Mouse (Mus musculus) frontal cortex, adult (tissue): ENCODE measurements at regions not wholly inside any gene's neighbourhood (a gene's known extent, or its start where the extent isn't known, plus 50 kb on each side); places are given as distances from the start of the nearest gene placed in this dataset.

Source experiments
- ATAC-seq: cut with Nextera tagmentation; 2 replicates; pipeline ENCODE4 v1.9.2; 2017; ENCODE audit warnings: mild to moderate bottlenecking, moderate library complexity, mixed read lengths; ENCODE audit not compliant: low TSS enrichment

DNA sequence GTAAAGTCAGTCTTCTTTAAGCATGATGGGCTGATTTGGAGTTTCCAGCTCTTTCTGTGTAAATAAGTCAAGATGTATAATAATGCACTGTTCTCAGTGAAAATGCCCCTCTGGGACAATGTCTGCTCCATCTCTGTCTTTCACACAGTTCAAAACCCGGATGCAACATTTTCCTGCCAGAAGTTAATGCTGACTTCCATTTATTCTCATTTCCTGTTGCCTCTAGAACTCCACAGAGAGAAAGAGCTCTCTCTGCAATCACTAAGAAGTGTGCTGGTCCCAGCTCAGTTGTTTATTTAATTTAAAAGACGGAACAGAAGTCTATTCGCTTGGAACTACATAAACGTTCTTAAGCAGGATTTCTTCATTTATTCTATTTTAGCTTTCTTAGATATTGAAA is 92.0 kb upstream of the Hpgd start:
- ATAC-seq = no peak

GRCm38 (mm10) chr8:56211922-56212635 is 82.3 kb upstream of the Hpgd start:
- peak; percentile 72; the same call in 1 of the 2 replicates for ATAC-seq

DNA sequence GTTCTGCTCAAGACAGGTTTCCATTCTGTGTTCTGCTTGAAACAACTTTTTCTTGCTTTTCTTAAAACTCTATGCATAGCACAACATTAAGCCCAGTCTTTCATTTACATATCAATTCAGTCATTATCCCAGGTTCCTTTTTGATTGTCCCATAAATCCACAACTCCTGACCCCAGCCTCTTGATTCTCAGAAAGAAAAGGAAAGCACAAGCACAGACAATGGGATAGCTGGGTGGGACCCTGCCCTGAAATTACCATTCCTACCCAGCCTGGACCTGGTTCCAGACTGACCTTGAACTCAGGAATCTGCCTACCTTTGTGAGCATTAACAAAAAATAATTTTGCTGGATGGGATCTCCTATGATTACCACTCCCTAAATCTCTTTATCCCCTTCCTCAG is 75.5 kb upstream of the Hpgd start:
- ATAC-seq = no peak

- no peak for ATAC-seq
These were observed 75.0 kb upstream of the Hpgd start for GRCm38 (mm10) chr8:56219391-56219790.

- no peak for ATAC-seq
These were observed 71.4 kb upstream of the Hpgd start for GRCm38 (mm10) chr8:56223010-56223409.

- ATAC-seq = no peak
These were observed 63.6 kb upstream of the Hpgd start for GRCm38 (mm10) chr8:56230645-56231330.

DNA sequence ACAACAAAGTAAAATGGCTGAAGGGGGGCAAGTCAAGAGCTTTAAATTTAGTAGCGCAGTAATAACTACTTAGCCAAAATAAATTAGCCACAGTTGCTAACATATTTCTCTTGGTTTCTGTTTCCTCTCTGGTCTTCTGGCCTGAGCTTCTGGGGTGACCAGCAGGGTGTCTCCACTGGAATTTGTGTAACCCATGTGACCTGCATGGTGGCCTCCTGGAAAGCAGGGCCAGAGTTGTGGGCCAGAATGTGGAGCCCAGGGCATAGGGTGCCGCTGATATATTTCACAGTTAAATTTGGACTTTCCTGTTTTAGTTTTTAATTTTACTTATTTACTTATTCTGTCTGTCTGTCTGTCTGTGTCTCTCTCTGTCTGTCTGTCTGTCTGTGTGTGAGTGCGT is 62.5 kb upstream of the Hpgd start:
- ATAC-seq = no peak

GRCm38 (mm10) chr8:56232552-56232951 is 61.8 kb upstream of the Hpgd start:
- ATAC-seq = no peak

DNA sequence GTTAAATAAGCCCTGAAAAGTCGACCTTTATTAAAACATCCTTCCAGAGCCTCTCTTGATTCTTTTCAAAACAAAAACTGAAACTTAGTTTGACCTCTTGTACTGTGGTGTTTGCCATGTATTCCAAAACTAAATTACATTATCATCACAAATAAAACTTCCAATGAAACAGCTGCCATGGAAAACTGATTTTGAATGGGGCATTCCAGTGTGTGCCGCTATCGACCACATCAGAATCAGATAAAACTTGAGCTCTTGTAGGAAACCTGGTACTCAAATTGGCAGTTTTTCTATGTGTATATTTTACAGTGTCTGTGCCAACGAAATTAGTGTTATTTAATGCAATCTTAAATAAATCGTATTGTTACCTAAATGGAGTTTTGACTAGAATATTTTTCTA is 60.6 kb upstream of the Hpgd start:
- ATAC-seq = no peak

GRCm38 (mm10) chr8:56234238-56234637 is 60.1 kb upstream of the Hpgd start:
- no peak for ATAC-seq

DNA sequence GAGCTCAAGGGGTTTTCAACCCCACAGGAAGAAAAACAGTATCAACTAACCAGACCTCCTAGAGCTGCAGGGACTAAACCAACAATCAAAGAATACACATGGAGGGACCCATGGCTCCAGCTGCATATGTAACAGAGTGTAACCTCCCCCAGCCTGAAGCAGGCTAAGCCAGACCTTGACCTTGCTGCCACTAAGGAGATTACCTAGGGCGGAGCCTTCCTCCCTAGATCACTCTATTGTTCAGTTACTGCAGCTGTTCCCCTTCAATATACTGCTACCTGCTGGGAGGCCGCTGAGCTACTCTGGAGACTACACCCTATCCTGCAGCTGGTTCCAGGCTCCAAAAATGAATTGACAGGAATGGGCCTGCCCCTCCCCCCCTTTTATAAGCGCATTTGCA is 51.1 kb upstream of the Hpgd start:
- ATAC-seq = no peak
